Mouse (Mus musculus): ENCODE results near the gene Plch2. TPM values are rescaled to one million over a fixed set of nuclear protein-coding genes. Genes with fewer than 3 reads are reported as not detected.
A peak's percentile ranks its signal among the peaks of the same experiment; 100 is the strongest.

Plch2 gene
- total and polyA plus RNA-seq, 2 experiments from 2014 or later, result 17.4 to 42.1 TPM

GRCm38 (mm10) chr4:154946319-154946718, 110.3 kb downstream of the Plch2 start:
- DNase-seq (peak; percentile 76), ATAC-seq (peak; percentile 86)
- Histone ChIP-seq H3K4me1 (ENCODE audit: insufficient read depth) (peaks cover 10% of the 10 kb centered on the region; the same call in 1 of the 2 replicates), H3K4me2 (ENCODE audit: low read depth) (peak overlapping the region; percentile 50), H3K27me3 (ENCODE audit: insufficient read depth, low read length) (no peaks in the 10 kb centered on the region), H3K9ac (peak overlapping the region; percentile 28; the same call in 1 of the 2 replicates), H3K4me3 (ENCODE audit: low read depth, low read length) (peak overlapping the region; percentile 21), H3K9me3 (ENCODE audit: low read length) (no peaks in the 10 kb centered on the region), H3K36me3 (ENCODE audit: insufficient read depth) (no peaks in the 10 kb centered on the region), H3K27ac (ENCODE audit: low read depth, low read length) (0 out of 2 replicates have a peak overlapping the region, but pooled peaks have one; percentile 30)
- 0 out of 2 replicates have a peak, but pooled peaks have one; percentile 9 for TF ChIP-seq CTCF (IDR thresholded peaks at IDR 0.05; ENCODE audit: low read depth)
- 6% methylated on average over 8 of the region's 8 CpGs for WGBS

GRCm38 (mm10) chr4:154944121-154944590, 112.4 kb downstream of the Plch2 start:
- Histone ChIP-seq H3K4me1 (ENCODE audit: insufficient read depth) (peaks cover 6% of the 10 kb centered on the region; the same call in 1 of the 2 replicates), H3K27ac (ENCODE audit: low read depth, low read length) (no peak overlapping the region), H3K9ac (no peak overlapping the region), H3K4me2 (ENCODE audit: low read depth) (no peak overlapping the region), H3K27me3 (ENCODE audit: insufficient read depth, low read length) (no peaks in the 10 kb centered on the region), H3K4me3 (ENCODE audit: low read depth, low read length) (no peak overlapping the region), H3K36me3 (ENCODE audit: insufficient read depth) (no peaks in the 10 kb centered on the region), H3K9me3 (ENCODE audit: low read length) (no peaks in the 10 kb centered on the region)
- WGBS, result 21% methylated on average over 2 of the region's 2 CpGs
- TF ChIP-seq CTCF (IDR thresholded peaks at IDR 0.05; ENCODE audit: low read depth), result peak; percentile 96
- ATAC-seq (peak; percentile 79), DNase-seq (peak; percentile 87)

- Histone ChIP-seq H3K4me3 (ENCODE audit: low read depth, low read length) (no peak overlapping the region), H3K36me3 (ENCODE audit: insufficient read depth) (no peaks in the 10 kb centered on the region), H3K27ac (ENCODE audit: low read depth, low read length) (no peak overlapping the region), H3K27me3 (ENCODE audit: insufficient read depth, low read length) (no peaks in the 10 kb centered on the region), H3K9me3 (ENCODE audit: low read length) (no peaks in the 10 kb centered on the region), H3K9ac (no peak overlapping the region), H3K4me2 (ENCODE audit: low read depth) (no peak overlapping the region), H3K4me1 (ENCODE audit: insufficient read depth) (peaks cover 6% of the 10 kb centered on the region; the same call in 1 of the 2 replicates)
- ATAC-seq, result no peak
- no peak for DNase-seq
- 91% methylated on average over 6 of the region's 6 CpGs for WGBS
- no peak for TF ChIP-seq CTCF (IDR thresholded peaks at IDR 0.05; ENCODE audit: low read depth)
These were observed 113.1 kb downstream of the Plch2 start for GRCm38 (mm10) chr4:154943323-154944039.

- no peak for DNase-seq
- no peak for TF ChIP-seq CTCF (IDR thresholded peaks at IDR 0.05; ENCODE audit: low read depth)
- WGBS, result 87% methylated on average over 10 of the region's 10 CpGs
- ATAC-seq, result no peak
- peaks cover 6% of the 10 kb centered on the region; the same call in 1 of the 2 replicates for H3K4me1 ChIP-seq (ENCODE audit: insufficient read depth)
- H3K27me3 ChIP-seq (ENCODE audit: insufficient read depth, low read length), result no peaks in the 10 kb centered on the region
- no peaks in the 10 kb centered on the region for H3K9me3 ChIP-seq (ENCODE audit: low read length)
- no peak overlapping the region for H3K4me2 ChIP-seq (ENCODE audit: low read depth)
- H3K27ac ChIP-seq (ENCODE audit: low read depth, low read length), result no peak overlapping the region
- H3K36me3 ChIP-seq (ENCODE audit: insufficient read depth), result no peaks in the 10 kb centered on the region
- H3K4me3 ChIP-seq (ENCODE audit: low read depth, low read length), result no peak overlapping the region
- H3K9ac ChIP-seq, result no peak overlapping the region
These were observed 113.8 kb downstream of the Plch2 start for GRCm38 (mm10) chr4:154942632-154943322.

- Histone ChIP-seq H3K4me3 (ENCODE audit: low read depth, low read length) (no peak overlapping the region), H3K36me3 (ENCODE audit: insufficient read depth) (no peaks in the 10 kb centered on the region), H3K4me1 (ENCODE audit: insufficient read depth) (peaks cover 6% of the 10 kb centered on the region; the same call in 1 of the 2 replicates), H3K27me3 (ENCODE audit: insufficient read depth, low read length) (no peaks in the 10 kb centered on the region), H3K9me3 (ENCODE audit: low read length) (no peaks in the 10 kb centered on the region), H3K4me2 (ENCODE audit: low read depth) (no peak overlapping the region), H3K27ac (ENCODE audit: low read depth, low read length) (no peak overlapping the region), H3K9ac (no peak overlapping the region)
- no peak for TF ChIP-seq CTCF (IDR thresholded peaks at IDR 0.05; ENCODE audit: low read depth)
- DNase-seq (no peak), ATAC-seq (no peak)
- WGBS, result 94% methylated on average over 5 of the region's 5 CpGs
These were observed 114.8 kb downstream of the Plch2 start for GRCm38 (mm10) chr4:154941831-154942230.

- Histone ChIP-seq H3K4me3 (ENCODE audit: low read depth, low read length) (no peak overlapping the region), H3K9me3 (ENCODE audit: low read length) (no peaks in the 10 kb centered on the region), H3K4me2 (ENCODE audit: low read depth) (no peak overlapping the region), H3K36me3 (ENCODE audit: insufficient read depth) (no peaks in the 10 kb centered on the region), H3K4me1 (ENCODE audit: insufficient read depth) (no peaks in the 10 kb centered on the region), H3K9ac (no peak overlapping the region), H3K27ac (ENCODE audit: low read depth, low read length) (no peak overlapping the region), H3K27me3 (ENCODE audit: insufficient read depth, low read length) (no peaks in the 10 kb centered on the region)
- TF ChIP-seq CTCF (IDR thresholded peaks at IDR 0.05; ENCODE audit: low read depth), result no peak
- ATAC-seq (no peak), DNase-seq (no peak)
- WGBS, result 88% methylated on average over 2 of the region's 2 CpGs
These were observed 116.4 kb downstream of the Plch2 start for GRCm38 (mm10) chr4:154940156-154940555.

- H3K9me3 ChIP-seq (ENCODE audit: low read length), result no peaks in the 10 kb centered on the region
- H3K9ac ChIP-seq, result no peak overlapping the region
- no peaks in the 10 kb centered on the region for H3K27me3 ChIP-seq (ENCODE audit: insufficient read depth, low read length)
- no peak for TF ChIP-seq CTCF (IDR thresholded peaks at IDR 0.05; ENCODE audit: low read depth)
- H3K4me1 ChIP-seq (ENCODE audit: insufficient read depth), result no peaks in the 10 kb centered on the region
- H3K4me2 ChIP-seq (ENCODE audit: low read depth), result no peak overlapping the region
- 70% methylated on average over 1 of the region's 1 CpGs for WGBS
- H3K4me3 ChIP-seq (ENCODE audit: low read depth, low read length), result no peak overlapping the region
- no peak for DNase-seq
- H3K27ac ChIP-seq (ENCODE audit: low read depth, low read length), result no peak overlapping the region
- no peak for ATAC-seq
- H3K36me3 ChIP-seq (ENCODE audit: insufficient read depth), result no peaks in the 10 kb centered on the region
These were observed 118.8 kb downstream of the Plch2 start for GRCm38 (mm10) chr4:154937746-154938145.
